Mouse (Mus musculus) kidney, adult 2 months (tissue): ENCODE data around the gene Eda.

Experiments used
- CTCF ChIP-seq: fragments of 200-500 bp; conservative IDR thresholded peaks from 2 replicates; pipeline ENCODE4 v1.5.1; 2011; ENCODE audit warnings: low read depth, mild to moderate bottlenecking, control low read depth, low read length, moderate library complexity, mixed read lengths; ENCODE audit not compliant: insufficient read depth, insufficient read length
- POLR2A ChIP-seq: fragments of 200-500 bp; IDR thresholded peaks from one replicate; pipeline ENCODE4 v1.6.1; 2011; ENCODE audit warnings: low read depth, low read length, control low read depth

GRCm38 (mm10) chrX:100401657-100402056 is 426.3 kb downstream of the Eda start:
- TF ChIP-seq CTCF = no peak
- no peak for TF ChIP-seq POLR2A
